Mouse (Mus musculus) stomach, embryonic 16.5 days (tissue): ENCODE measurements around the gene Frmd6. TPM values are rescaled to one million over a fixed set of nuclear protein-coding genes. Genes with fewer than 3 reads are reported as not detected.
A peak's percentile ranks its signal among the peaks of the same experiment; 100 is the strongest.

Experiments used
- ATAC-seq: fragments of 200-750 bp; cut with Nextera tagmentation; 2 replicates; pipeline ENCODE4 v1.8.0; 2017; ENCODE audit warnings: moderate number of reproducible peaks, moderate TSS enrichment; ENCODE audit not compliant: insufficient read depth, low FRiP score
- H3K27ac ChIP-seq: fragments of 300-500 bp; sonication (generic); 2 replicates; pipeline ENCODE4 v1.5.1; 2014; ENCODE audit warnings: low read length
- H3K27me3 ChIP-seq: fragments of 300-500 bp; sonication (generic); 2 replicates; pipeline ENCODE4 v1.6.1; 2014; ENCODE audit warnings: low read length, control low read depth, mixed read lengths; ENCODE audit not compliant: control insufficient read depth, insufficient read depth
- H3K36me3 ChIP-seq: fragments of 300-500 bp; sonication (generic); 2 replicates; pipeline ENCODE4 v1.6.1; 2014; ENCODE audit warnings: low read length; ENCODE audit not compliant: control insufficient read depth, insufficient read depth
- H3K4me1 ChIP-seq: fragments of 300-500 bp; sonication (generic); 2 replicates; pipeline ENCODE4 v1.6.1; 2014; ENCODE audit warnings: low read length, control low read depth, mixed read lengths; ENCODE audit not compliant: control insufficient read depth, insufficient read depth
- H3K4me2 ChIP-seq: fragments of 300-500 bp; sonication (generic); 2 replicates; pipeline ENCODE4 v1.6.1; 2014; ENCODE audit warnings: low read depth, low read length, mixed read lengths
- H3K4me3 ChIP-seq: fragments of 300-500 bp; sonication (generic); replicated peaks from 2 replicates; pipeline ENCODE4 v1.5.1; 2014; ENCODE audit warnings: mild to moderate bottlenecking, low read length
- H3K9ac ChIP-seq: fragments of 300-500 bp; sonication (generic); 2 replicates; pipeline ENCODE4 v1.6.1; 2014; ENCODE audit warnings: low read length
- H3K9me3 ChIP-seq: fragments of 300-500 bp; sonication (generic); replicated peaks from 2 replicates; pipeline ENCODE4 v1.6.1; 2016; ENCODE audit warnings: low read length, control low read depth; ENCODE audit not compliant: control insufficient read depth
- WGBS: fragments of 180-500 bp; shearing (Covaris S2); extraction: QIAGEN DNeasy Blood & Tissue Kit; methylation state at CpG from one replicate; pipeline ENCODE4 v1.1.7; 2014; 5-methylcytosine and 5-hydroxymethylcytosine counted together
- polyA plus RNA-seq: library from polyadenylated mRNA; unstranded; fragments of >200 nt; fragmentation: Nextera tagmentation; extraction: Ambion mirVana; gene quantifications from 2 replicates; pipeline ENCODE4 v1.2.1, GENCODE M21; 2015

Frmd6 gene
- polyA plus RNA-seq, 1 experiment from 2014 or later: 35.9 TPM

DNA sequence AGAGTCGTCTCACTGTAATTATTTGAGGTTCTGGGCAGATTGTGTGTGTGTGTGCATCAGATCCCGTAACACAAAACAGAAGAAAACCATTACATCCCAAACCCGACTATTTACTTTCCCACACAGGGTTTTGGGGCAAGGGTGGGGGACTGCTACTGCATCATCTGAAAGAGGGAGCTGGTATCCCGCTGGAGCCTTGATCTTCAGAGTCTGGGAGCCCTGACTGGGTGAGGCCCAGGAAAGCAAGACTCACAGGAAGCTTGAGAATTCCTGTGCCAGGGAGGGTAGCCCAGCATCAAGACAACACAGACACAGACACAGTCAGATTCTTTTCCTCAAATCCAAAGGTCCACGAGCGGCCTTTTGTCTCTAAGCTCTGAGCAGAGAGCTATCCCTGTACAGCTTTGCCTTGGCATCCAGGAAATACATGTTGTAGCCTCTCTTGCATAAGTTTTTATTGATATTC is 41.0 kb upstream of the Frmd6 start:
- WGBS: 45% methylated on average over 6 of the region's 6 CpGs
- no peaks in the 10 kb centered on the region for H3K9me3 ChIP-seq

DNA sequence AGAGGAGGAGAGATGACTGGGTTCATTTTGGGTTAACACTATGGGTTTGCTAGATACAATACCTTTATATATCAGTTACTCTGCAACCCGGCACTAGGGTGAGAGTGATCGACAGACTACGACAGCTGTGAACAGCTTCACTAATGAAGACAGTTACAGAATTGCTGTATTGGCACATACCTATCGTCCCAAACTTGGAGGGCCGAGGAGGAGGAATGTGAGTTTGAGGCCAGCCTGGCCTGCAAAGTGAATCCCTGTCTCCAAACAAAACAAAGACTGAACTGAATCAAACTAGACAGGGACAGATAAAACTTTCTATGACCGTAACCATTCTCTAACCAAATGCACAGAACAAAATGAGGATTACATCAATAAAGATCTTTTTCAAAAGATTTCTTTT is 36.0 kb upstream of the Frmd6 start:
- H3K4me2 ChIP-seq: no peak overlapping the region
- no peaks in the 10 kb centered on the region for H3K9me3 ChIP-seq
- H3K9ac ChIP-seq: no peak overlapping the region
- H3K27ac ChIP-seq: no peak overlapping the region
- no peak overlapping the region for H3K4me3 ChIP-seq
- ATAC-seq: no peak
- 77% methylated on average over 6 of the region's 6 CpGs for WGBS
- H3K27me3 ChIP-seq: no peaks in the 10 kb centered on the region; the same call in 1 of the 2 replicates
- no peaks in the 10 kb centered on the region for H3K36me3 ChIP-seq
- 0 out of 2 replicates have a peak, but pooled peaks cover 2% of the 10 kb centered on the region for H3K4me1 ChIP-seq

More for the DNA sequence above, 41.0 kb upstream of the Frmd6 start:
- H3K9ac ChIP-seq: no peak overlapping the region
- H3K4me2 ChIP-seq: no peak overlapping the region
- H3K4me3 ChIP-seq: no peak overlapping the region
- no peak overlapping the region for H3K27ac ChIP-seq
- no peaks in the 10 kb centered on the region for H3K4me1 ChIP-seq
- no peaks in the 10 kb centered on the region for H3K36me3 ChIP-seq
- no peak for ATAC-seq
- no peaks in the 10 kb centered on the region; the same call in 1 of the 2 replicates for H3K27me3 ChIP-seq

DNA sequence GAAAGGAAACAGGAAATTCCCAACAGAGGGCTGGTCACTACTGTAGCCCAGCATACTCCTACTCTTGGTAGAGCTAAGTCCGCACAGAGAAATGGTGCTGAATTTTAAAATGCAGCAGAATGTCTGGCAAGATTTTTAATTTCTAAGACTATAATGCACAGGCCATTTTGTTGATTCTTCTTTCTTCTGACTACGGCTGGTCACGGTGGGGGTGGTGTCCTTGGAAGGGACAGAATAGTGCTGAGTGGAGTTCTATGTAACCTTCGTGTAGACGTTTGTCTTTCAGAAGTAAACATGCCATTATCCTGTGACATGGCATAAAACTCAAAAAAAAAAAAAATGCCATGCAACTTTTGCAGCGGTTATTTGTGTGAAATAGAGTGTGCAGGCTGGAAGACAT is 32.0 kb upstream of the Frmd6 start:
- WGBS: 64% methylated on average over 6 of the region's 6 CpGs
- Histone ChIP-seq H3K27me3 (no peaks in the 10 kb centered on the region), H3K9ac (no peak overlapping the region), H3K4me1 (peaks cover 6% of the 10 kb centered on the region; the same call in 1 of the 2 replicates), H3K4me2 (no peak overlapping the region), H3K27ac (no peak overlapping the region), H3K4me3 (no peak overlapping the region), H3K9me3 (no peaks in the 10 kb centered on the region), H3K36me3 (no peaks in the 10 kb centered on the region)
- no peak for ATAC-seq

DNA sequence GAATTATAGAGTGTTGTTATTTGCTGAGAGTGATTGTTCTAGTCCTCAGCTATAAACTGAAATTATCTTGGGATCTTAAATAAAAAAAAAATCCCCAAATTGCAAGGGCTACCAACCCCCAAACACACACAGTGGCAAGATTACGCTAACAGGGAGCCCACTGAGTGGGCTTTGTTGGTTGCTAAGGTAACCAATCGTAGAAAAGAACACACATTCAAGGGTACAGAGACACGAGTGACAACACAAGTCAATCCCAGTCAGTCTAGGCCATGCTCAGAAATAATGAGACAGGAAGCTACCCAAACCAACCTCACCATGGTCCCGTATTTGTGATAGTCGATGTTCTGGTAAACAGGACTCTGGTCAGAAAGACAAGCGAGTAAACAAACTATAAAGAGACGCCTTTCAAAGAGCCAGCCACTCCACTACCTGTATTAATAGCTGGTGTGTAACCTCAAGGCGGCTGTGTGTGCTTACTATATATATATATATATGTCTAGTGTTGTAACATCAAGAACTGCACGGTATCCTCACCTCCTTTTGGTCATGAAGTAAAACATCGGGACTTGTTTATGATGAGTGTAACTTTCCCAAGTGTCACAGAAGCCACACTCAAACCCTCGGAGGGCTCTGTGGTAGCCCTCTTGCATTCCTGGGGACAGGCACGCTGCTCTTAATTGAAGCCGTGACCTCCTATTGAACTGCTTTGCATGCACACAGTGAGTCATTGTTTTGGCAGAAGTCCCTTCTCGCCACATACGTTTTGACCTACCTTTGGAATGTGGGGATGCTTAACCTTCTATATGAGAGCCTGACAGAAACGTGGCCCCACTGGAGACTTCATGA is 30.5 kb upstream of the Frmd6 start:
- peaks cover 15% of the 10 kb centered on the region for H3K4me1 ChIP-seq
- H3K27ac ChIP-seq: no peak overlapping the region
- H3K4me3 ChIP-seq: no peak overlapping the region
- ATAC-seq: peak; percentile 28; the same call in 1 of the 2 replicates
- no peak overlapping the region for H3K9ac ChIP-seq
- H3K27me3 ChIP-seq: no peaks in the 10 kb centered on the region
- no peaks in the 10 kb centered on the region for H3K9me3 ChIP-seq
- H3K36me3 ChIP-seq: no peaks in the 10 kb centered on the region
- no peak overlapping the region for H3K4me2 ChIP-seq
- 46% methylated on average over 16 of the region's 16 CpGs for WGBS

DNA sequence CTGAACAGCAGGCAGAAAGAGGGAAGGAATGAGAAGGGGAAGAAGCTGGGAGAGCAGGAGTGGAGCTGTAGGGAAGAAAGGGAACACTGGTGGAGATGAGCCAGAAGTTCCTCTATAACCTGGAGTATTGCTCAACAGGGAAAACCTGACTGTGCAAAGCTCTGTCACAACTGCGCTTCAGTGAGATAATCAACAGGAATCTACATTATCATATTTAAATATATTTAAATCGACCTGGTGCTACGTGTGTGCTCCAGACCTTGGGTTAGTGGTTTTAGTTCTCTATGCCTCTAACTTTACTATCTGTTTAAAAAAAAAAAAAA is 30.0 kb upstream of the Frmd6 start:
- ATAC-seq: no peak
- Histone ChIP-seq H3K27me3 (no peaks in the 10 kb centered on the region), H3K36me3 (no peaks in the 10 kb centered on the region), H3K4me3 (no peak overlapping the region), H3K27ac (no peak overlapping the region), H3K4me2 (no peak overlapping the region), H3K9me3 (no peaks in the 10 kb centered on the region), H3K9ac (no peak overlapping the region), H3K4me1 (peaks cover 19% of the 10 kb centered on the region)
- 83% methylated on average over 3 of the region's 3 CpGs for WGBS

DNA sequence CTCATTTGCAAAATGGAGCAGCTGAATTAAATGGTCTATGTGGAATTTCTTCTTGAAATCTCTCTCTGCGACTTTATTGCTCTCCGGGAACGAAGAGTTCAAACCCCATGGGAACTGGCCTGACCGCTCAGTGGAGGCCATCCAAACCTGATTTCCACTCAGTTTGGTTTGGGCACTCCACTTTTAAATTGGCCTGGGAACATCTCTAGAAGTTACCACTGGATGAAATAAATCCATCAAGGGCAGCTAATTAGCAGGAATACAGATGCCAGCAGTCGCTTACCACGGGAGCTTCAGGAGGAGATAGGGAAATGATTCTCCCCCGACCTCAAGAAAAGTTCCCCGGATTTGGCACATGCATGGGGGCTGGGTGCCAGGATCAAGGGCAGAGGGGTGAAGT is 26.8 kb upstream of the Frmd6 start:
- Histone ChIP-seq H3K36me3 (no peaks in the 10 kb centered on the region), H3K4me2 (no peak overlapping the region), H3K9me3 (no peaks in the 10 kb centered on the region), H3K4me1 (peaks cover 16% of the 10 kb centered on the region), H3K4me3 (no peak overlapping the region), H3K9ac (no peak overlapping the region), H3K27me3 (no peaks in the 10 kb centered on the region), H3K27ac (peak overlapping the region; percentile 65; the same call in 1 of the 2 replicates)
- no peak for ATAC-seq
- WGBS: 72% methylated on average over 8 of the region's 8 CpGs

DNA sequence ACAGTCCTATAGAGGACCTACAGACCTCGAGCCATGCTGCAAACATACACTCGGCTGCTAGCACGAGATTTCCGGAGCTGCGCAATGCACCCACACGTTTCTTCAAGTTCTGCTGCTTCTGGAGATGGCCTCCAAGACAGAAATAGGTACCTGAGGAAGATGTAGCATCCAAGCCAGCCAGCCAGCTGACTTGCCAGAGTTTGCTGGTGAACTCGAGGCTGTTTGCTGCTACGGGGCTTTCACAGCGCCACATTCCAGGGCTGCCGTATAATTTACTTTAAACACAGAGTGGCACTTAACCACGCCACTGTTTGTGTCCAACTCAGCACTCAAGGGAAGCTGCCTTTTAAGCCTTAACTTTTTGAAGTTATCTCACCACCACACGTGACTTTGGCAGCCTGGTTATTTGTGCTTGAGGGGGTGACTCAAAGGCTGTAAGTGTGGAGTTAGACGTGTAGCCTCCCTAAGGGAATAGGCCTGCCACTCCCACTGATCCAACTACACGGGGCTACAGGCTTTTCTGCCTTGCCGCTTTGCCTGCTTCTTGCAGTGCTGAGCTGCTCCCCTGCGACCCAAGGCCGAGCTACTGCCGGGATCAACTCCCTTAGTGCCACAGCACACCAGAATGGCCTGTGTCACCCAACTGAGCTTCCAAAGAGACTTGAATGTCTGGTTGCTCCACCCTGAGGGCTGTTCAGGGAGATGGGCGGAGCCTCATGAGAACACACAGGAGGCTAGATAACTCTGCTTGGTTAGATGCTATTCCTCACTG is 25.9 kb upstream of the Frmd6 start:
- Histone ChIP-seq H3K36me3 (no peaks in the 10 kb centered on the region), H3K4me3 (no peak overlapping the region), H3K27me3 (no peaks in the 10 kb centered on the region), H3K4me1 (peaks cover 16% of the 10 kb centered on the region), H3K9me3 (no peaks in the 10 kb centered on the region), H3K27ac (peak overlapping the region; percentile 65), H3K4me2 (peak overlapping the region; percentile 20; the same call in 1 of the 2 replicates), H3K9ac (peak overlapping the region; percentile 13; the same call in 1 of the 2 replicates)
- peak; percentile 77 for ATAC-seq
- WGBS: 28% methylated on average over 19 of the region's 19 CpGs

DNA sequence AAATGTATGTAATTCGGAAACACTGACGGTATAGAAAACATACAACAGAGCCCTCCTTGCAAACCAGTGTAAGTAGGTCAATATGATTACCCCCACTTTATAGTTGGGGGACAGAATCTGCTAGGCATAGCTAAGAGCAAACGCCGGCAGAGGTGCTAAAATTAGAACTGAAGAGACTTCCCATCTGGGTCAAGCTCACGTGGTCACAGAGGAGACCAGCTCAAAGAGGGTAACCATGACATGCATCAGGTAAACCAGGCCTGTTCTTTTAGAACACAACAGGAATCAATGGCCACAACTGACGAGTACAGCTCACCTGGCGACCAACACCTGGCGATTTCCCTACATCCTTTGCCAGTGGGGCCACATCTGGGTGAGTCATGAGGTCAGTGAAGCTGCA is 25.2 kb upstream of the Frmd6 start:
- H3K4me3 ChIP-seq: no peak overlapping the region
- H3K4me1 ChIP-seq: peaks cover 14% of the 10 kb centered on the region
- H3K9ac ChIP-seq: no peak overlapping the region
- no peak for ATAC-seq
- no peak overlapping the region for H3K27ac ChIP-seq
- H3K36me3 ChIP-seq: no peaks in the 10 kb centered on the region
- 71% methylated on average over 8 of the region's 8 CpGs for WGBS
- H3K4me2 ChIP-seq: no peak overlapping the region
- H3K27me3 ChIP-seq: no peaks in the 10 kb centered on the region
- no peaks in the 10 kb centered on the region for H3K9me3 ChIP-seq

DNA sequence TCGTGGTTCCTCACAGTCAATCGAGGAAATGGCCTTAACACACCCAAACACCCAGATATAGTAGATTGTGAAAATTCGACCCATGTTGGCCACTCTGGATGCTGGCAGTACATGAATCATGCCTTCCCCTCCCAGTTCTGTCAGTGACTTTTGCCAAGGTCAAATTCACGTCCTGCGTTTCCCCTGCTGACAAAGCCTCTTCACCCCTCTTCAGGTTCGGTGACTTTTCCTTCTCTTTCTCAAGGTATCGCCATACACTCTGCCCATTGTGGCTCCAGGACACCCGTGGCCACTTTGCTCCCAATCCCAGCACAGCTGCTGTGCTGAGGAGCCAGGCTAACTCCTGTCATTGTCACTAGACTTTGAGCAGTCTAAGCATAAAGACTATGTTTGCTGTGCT is 24.0 kb upstream of the Frmd6 start:
- 53% methylated on average over 8 of the region's 8 CpGs for WGBS
- no peak for ATAC-seq

More for the DNA sequence above, 24.0 kb upstream of the Frmd6 start:
- H3K9ac ChIP-seq: no peak overlapping the region
- H3K4me2 ChIP-seq: no peak overlapping the region
- H3K27me3 ChIP-seq: no peaks in the 10 kb centered on the region
- H3K36me3 ChIP-seq: no peaks in the 10 kb centered on the region
- no peak overlapping the region for H3K4me3 ChIP-seq
- no peaks in the 10 kb centered on the region for H3K9me3 ChIP-seq
- no peak overlapping the region for H3K27ac ChIP-seq
- peaks cover 13% of the 10 kb centered on the region for H3K4me1 ChIP-seq
